Mouse (Mus musculus) heart, postnatal 0 days (tissue): ENCODE results near the gene Ttc9b.

Source experiments
- CTCF ChIP-seq: IDR thresholded peaks from 2 replicates; pipeline ENCODE4 v1.5.1; 2016; ENCODE audit warnings: antibody characterized with exemption, control low read depth, low read depth
- EP300 ChIP-seq: IDR thresholded peaks from 2 replicates; pipeline ENCODE4 v1.6.1; 2016; ENCODE audit warnings: antibody characterized with exemption, low read depth

- no peak for TF ChIP-seq CTCF
- no peak for TF ChIP-seq EP300
These were observed 8.3 kb downstream of the Ttc9b start for GRCm38 (mm10) chr7:27662038-27662437.
